Mouse (Mus musculus) G1E (cell line): ENCODE results near the gene 0610037L13Rik. TPM values are rescaled to one million over a fixed set of nuclear protein-coding genes. Genes with fewer than 3 reads are reported as not detected.
A peak's percentile ranks its signal among the peaks of the same experiment; 100 is the strongest.

Experiments used
- ATAC-seq: 2 replicates; pipeline ENCODE4 v1.8.0; 2016; ENCODE audit warnings: mild to moderate bottlenecking; ENCODE audit not compliant: insufficient number of reproducible peaks, poor library complexity, low FRiP score, severe bottlenecking; ENCODE audit errors: extremely low read depth
- DNase-seq: peaks from one replicate; pipeline ENCODE4 v3.0.0; 2012; ENCODE audit warnings: low spot score
- H3K27me3 ChIP-seq: 2 replicates; pipeline ENCODE4 v1.6.1; 2012; ENCODE audit warnings: mild to moderate bottlenecking, low read length, inconsistent platforms; ENCODE audit not compliant: insufficient read depth
- H3K36me3 ChIP-seq: replicated peaks from 2 replicates; pipeline ENCODE3; 2012; ENCODE audit warnings: mild to moderate bottlenecking, inconsistent platforms
- H3K4me1 ChIP-seq: 2 replicates; pipeline ENCODE4 v1.6.1; 2012; ENCODE audit warnings: low read depth, low read length, inconsistent platforms, mixed read lengths; ENCODE audit not compliant: insufficient read depth
- H3K4me3 ChIP-seq: 2 replicates; pipeline ENCODE4 v1.5.1; 2012; ENCODE audit warnings: low read depth, mild to moderate bottlenecking, inconsistent platforms, low read length, moderate library complexity, mixed read lengths
- H3K9me3 ChIP-seq: replicated peaks from 2 replicates; pipeline ENCODE4 v1.6.1; 2012; ENCODE audit warnings: inconsistent platforms
- CTCF ChIP-seq: IDR thresholded peaks from 2 replicates; pipeline ENCODE4 v1.5.1; 2012; ENCODE audit warnings: low read depth, low read length, inconsistent platforms, mixed read lengths
- GATA1 ChIP-seq: IDR thresholded peaks from 2 replicates; pipeline ENCODE4 v1.6.1; 2012; ENCODE audit warnings: borderline replicate concordance, low read length, inconsistent platforms, mixed read lengths
- GATA2 ChIP-seq: IDR thresholded peaks from 2 replicates; pipeline ENCODE4 v1.6.1; 2012; ENCODE audit warnings: low read depth, low read length, inconsistent platforms, borderline replicate concordance
- POLR2AphosphoS5 ChIP-seq: IDR thresholded peaks from 2 replicates; pipeline ENCODE4 v1.6.1; 2012; ENCODE audit warnings: low read depth, low read length, inconsistent platforms; ENCODE audit not compliant: insufficient replicate concordance
- TAL1 ChIP-seq: conservative IDR thresholded peaks from 2 replicates; pipeline ENCODE4 v1.6.1; 2012; ENCODE audit warnings: low read depth, low read length, inconsistent platforms, mixed read lengths
- polyA plus RNA-seq: library from polyadenylated mRNA; stranded (reverse); fragments of >175 nt; gene quantifications from 2 replicates; pipeline ENCODE4 v1.2.3, GENCODE M21; 2012
- total RNA-seq, 2 experiments: library from RNA; stranded (forward) in 1 of 2; stranded (reverse) in 1 of 2; fragments of 200-1000 nt in 1 of 2; fragments of >200 nt in 1 of 2; fragmentation: Nextera tagmentation in 1 of 2; gene quantifications; 2 replicates each; pipeline ENCODE4 v1.2.3; 2014 to 2017

Gene 0610037L13Rik
- total RNA-seq (2014; fragmentation: Nextera tagmentation) (50.5 and 58.7 TPM in 2 replicates), total RNA-seq (2017) (35.0 and 48.3 TPM in 2 replicates), polyA plus RNA-seq (2.4 and 2.7 TPM in 2 replicates)

DNA sequence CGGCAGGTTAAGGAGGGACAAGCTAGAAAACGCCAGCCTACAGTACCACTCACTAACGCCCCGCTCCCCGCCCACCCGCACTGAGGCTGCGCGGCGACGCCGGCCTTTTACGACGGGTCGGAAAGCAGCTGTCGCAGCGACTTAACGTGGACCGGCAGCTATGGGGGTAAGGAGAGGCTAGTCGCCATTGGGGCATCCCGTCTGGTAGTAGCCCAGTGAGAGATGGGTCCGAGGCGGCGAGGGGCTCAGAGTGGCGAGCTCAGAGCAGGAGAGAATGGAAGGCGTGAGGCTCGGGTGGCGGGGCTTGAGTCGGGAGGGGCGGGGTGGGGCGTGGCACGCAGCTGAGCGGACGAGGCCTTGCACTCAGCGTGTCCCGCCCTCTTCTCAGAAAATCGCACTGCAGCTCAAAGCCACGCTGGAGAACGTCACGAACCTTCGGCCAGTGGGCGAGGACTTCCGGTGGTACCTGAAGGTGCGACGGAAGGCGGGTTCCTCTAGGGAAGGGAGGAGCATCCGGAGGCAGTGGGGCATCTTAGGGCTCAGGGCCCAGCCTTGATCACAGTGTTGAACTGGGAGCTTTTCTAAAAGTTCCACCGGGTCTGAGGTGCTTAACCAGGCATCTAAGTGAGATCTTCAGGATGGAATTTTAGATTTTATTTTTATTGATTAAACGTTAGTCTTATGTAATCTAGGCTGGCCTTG, at the start of gene 0610037L13Rik:
0610037L13Rik (plus strand) TSS at position 83 of the 702 bp plus-strand sequence.
- peak within 1 kb of the TSS; percentile 76 for H3K4me3 ChIP-seq
- no peaks in the 10 kb centered on the region for H3K9me3 ChIP-seq
- peaks cover 31% of the 10 kb centered on the region for H3K4me1 ChIP-seq
- ATAC-seq = peak; percentile 97
- peaks cover 76% of the 10 kb centered on the region for H3K36me3 ChIP-seq
- no peaks in the 10 kb centered on the region for H3K27me3 ChIP-seq
- peak; percentile 96 for DNase-seq
- TF ChIP-seq CTCF = no peak
- no peak for TF ChIP-seq TAL1
- no peak for TF ChIP-seq GATA2
- no peak for TF ChIP-seq GATA1
- no peak; the same call in 1 of the 2 replicates for TF ChIP-seq POLR2AphosphoS5

DNA sequence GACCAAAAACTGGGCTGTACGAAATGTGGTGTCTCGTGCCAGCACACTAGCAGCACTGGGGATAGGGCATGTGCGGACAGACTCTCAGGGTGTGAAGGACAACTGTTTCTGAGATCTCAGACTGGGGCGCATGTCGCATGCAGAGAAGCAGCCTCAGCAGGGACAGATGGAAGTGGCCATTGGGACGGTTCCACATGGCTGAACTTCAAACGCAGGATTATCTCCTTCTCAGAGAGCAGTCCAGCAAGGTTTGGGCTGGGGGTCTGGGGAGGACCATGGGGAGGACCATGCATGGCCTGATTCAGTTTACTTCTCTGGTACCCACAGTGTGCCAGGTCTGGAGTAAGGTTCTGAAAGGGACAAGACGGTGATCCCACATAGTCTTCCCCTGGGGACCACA, 45.9 kb upstream of the 0610037L13Rik start:
- no peaks in the 10 kb centered on the region for H3K9me3 ChIP-seq
- TF ChIP-seq TAL1 (no peak), POLR2AphosphoS5 (no peak), CTCF (no peak), GATA1 (no peak), GATA2 (no peak)
- peaks cover 94% of the 10 kb centered on the region for H3K36me3 ChIP-seq
- no peaks in the 10 kb centered on the region for H3K4me1 ChIP-seq
- no peak for ATAC-seq
- no peaks in the 10 kb centered on the region for H3K27me3 ChIP-seq
- no peak for DNase-seq
- no peak overlapping the region for H3K4me3 ChIP-seq

DNA sequence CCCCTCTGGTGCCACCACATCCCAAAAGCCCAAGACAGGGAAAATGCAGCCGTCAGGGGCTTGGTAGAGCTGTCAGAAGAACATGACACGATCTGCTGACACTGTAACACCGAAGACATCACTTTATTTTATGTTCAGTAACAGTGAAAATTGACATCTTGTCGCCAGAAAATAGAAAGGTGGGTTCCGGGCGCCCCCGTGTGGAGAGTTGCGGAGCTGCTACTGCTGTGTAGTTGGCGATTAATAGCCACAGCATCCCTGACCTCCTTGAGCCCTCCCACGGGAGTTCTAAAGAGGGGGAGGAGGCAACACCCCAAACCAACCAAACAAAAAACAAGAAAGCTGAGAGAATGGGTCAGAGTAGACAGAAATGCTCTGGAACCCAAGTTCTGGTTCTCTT, 44.6 kb upstream of the 0610037L13Rik start:
- ATAC-seq = no peak; the same call in 1 of the 2 replicates
- TF ChIP-seq GATA1 (no peak), CTCF (peak; percentile 72), GATA2 (no peak), POLR2AphosphoS5 (no peak)
- H3K4me3 ChIP-seq = no peak overlapping the region
- no peaks in the 10 kb centered on the region for H3K9me3 ChIP-seq
- no peaks in the 10 kb centered on the region for H3K4me1 ChIP-seq
- H3K36me3 ChIP-seq = peaks cover 98% of the 10 kb centered on the region
- peak; percentile 48 for DNase-seq
- no peaks in the 10 kb centered on the region for H3K27me3 ChIP-seq

DNA sequence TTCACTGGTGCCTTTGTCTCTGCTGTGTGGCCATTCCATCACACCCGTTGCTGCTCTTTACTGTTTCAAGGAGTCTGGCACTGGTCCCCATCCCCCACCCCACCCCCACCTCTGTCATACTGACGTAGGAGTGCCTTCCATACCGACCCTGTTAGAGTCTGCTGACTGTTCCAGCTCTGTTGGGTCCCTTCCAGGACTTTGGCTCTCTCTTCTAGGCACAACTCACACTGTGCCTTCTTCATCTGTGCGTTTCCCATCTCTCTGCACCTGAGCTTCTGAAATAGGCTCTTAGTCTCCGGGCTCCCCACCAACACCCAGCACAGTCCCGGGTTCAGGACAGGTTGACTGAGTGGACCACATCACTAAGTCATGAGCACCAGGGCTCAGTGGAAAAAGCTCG, 42.8 kb upstream of the 0610037L13Rik start:
- no peak for DNase-seq
- Histone ChIP-seq H3K9me3 (no peaks in the 10 kb centered on the region), H3K4me3 (no peak overlapping the region), H3K27me3 (no peaks in the 10 kb centered on the region), H3K36me3 (peaks cover 100% of the 10 kb centered on the region), H3K4me1 (no peaks in the 10 kb centered on the region)
- no peak for ATAC-seq
- TF ChIP-seq CTCF (no peak), GATA1 (no peak), TAL1 (no peak), POLR2AphosphoS5 (no peak), GATA2 (no peak)

DNA sequence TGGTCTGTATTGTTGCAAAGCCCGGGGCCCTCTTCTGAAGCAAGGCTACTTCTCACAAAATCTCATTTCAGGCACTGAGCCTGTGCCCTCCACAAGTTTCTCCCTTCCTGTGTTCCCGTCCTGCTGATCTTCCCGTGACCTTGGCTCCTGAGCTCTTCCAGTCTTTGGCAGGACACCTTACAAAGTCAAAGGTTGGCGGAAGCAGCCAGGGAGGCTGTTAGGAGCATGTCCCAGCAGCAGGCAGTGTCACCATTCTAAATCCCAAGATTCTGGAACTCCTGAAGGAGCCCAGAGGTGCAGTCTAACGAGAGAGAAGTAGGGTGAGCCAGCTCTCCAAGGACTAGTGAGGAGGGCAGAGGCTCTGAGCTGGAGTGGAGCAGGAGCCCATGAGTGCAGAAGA, 41.1 kb upstream of the 0610037L13Rik start:
- Histone ChIP-seq H3K4me1 (no peaks in the 10 kb centered on the region), H3K36me3 (peaks cover 100% of the 10 kb centered on the region), H3K9me3 (no peaks in the 10 kb centered on the region), H3K27me3 (no peaks in the 10 kb centered on the region), H3K4me3 (no peak overlapping the region)
- ATAC-seq (no peak), DNase-seq (no peak)
- TF ChIP-seq GATA2 = no peak
- no peak for TF ChIP-seq TAL1
- TF ChIP-seq POLR2AphosphoS5 = no peak
- TF ChIP-seq GATA1 = no peak
- no peak for TF ChIP-seq CTCF

DNA sequence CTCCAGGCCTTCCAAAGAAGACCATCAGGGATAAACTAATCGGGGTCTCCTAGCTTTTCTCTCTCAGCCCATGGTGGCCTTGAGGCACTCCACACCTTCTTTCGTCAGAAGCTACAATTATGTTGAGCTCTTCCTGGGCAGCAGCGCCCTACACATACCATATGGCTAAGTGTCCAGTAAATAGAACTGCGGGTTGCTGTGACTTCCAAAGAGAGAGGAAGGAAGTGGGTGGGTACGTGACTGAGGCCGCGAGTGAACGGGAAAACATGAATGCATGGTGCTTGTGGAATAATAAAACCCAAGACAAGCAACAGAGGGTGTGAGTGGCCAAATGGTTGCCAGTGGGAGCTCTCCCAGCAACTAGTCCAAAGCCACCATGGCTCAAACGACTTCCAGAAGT, 40.0 kb upstream of the 0610037L13Rik start:
- ATAC-seq = no peak
- peaks cover 100% of the 10 kb centered on the region for H3K36me3 ChIP-seq

More for the DNA sequence above, 40.0 kb upstream of the 0610037L13Rik start:
- H3K9me3 ChIP-seq = no peaks in the 10 kb centered on the region
- TF ChIP-seq CTCF (no peak), TAL1 (no peak), GATA2 (no peak), GATA1 (no peak), POLR2AphosphoS5 (no peak)
- H3K4me3 ChIP-seq = no peak overlapping the region
- no peaks in the 10 kb centered on the region for H3K27me3 ChIP-seq
- H3K4me1 ChIP-seq = no peaks in the 10 kb centered on the region
- DNase-seq = no peak
